Mouse (Mus musculus) right cerebral cortex, postnatal 25 days (tissue): Measurements from ENCODE around the gene Olfr642.

ENCODE experiments used
- DNase-seq: peaks from one replicate; pipeline ENCODE4 v3.0.0; 2022

The Olfr642 gene

GRCm38 (mm10) chr7:104052566-104052965 lies at the start of gene Olfr642:
TSS of gene Olfr642 (minus strand) at chr7:104052666.
- no peak for DNase-seq

- DNase-seq, result no peak
These were observed 32.9 kb upstream of the Olfr642 start, which contains the start of gene Olfr645 for GRCm38 (mm10) chr7:104085365-104085764. TSS of gene Olfr645 (minus strand) at chr7:104085465.

- no peak for DNase-seq
These were observed 19.3 kb upstream of the Olfr642 start, which contains the start of gene Olfr644 for GRCm38 (mm10) chr7:104071769-104072168. TSS of gene Olfr644 (minus strand) at chr7:104071869.

GRCm38 (mm10) chr7:104061345-104061744 lies 8.9 kb upstream of the Olfr642 start, which contains the start of gene 4930516K23Rik:
TSS of gene 4930516K23Rik (minus strand) at chr7:104061445.
- DNase-seq, result no peak

- DNase-seq, result no peak
These were observed 6.7 kb upstream of the Olfr642 start for GRCm38 (mm10) chr7:104059215-104059614.

- DNase-seq, result no peak
These were observed 1.7 kb downstream of the Olfr642 start for GRCm38 (mm10) chr7:104050745-104051144.

GRCm38 (mm10) chr7:104035145-104035544 lies 17.3 kb downstream of the Olfr642 start, which contains the start of gene Olfr641:
TSS of gene Olfr641 (plus strand) at chr7:104035445.
- DNase-seq, result no peak

- DNase-seq, result no peak
These were observed 25.5 kb downstream of the Olfr642 start for GRCm38 (mm10) chr7:104026978-104027377.

- no peak for DNase-seq
These were observed 27.0 kb downstream of the Olfr642 start, which contains the start of gene Olfr640 for GRCm38 (mm10) chr7:104025473-104025872. TSS of gene Olfr640 (minus strand) at chr7:104025573.

- DNase-seq, result no peak
These were observed 30.8 kb downstream of the Olfr642 start for GRCm38 (mm10) chr7:104021651-104022050.

- DNase-seq, result no peak
These were observed 33.5 kb downstream of the Olfr642 start for GRCm38 (mm10) chr7:104018953-104019352.

- no peak for DNase-seq
These were observed 35.3 kb downstream of the Olfr642 start, which contains the start of gene Olfr639 for GRCm38 (mm10) chr7:104017203-104017602. TSS of gene Olfr639 (minus strand) at chr7:104017303.

GRCm38 (mm10) chr7:103999124-103999523 lies 53.3 kb downstream of the Olfr642 start:
- no peak for DNase-seq

GRCm38 (mm10) chr7:103998446-103998845 lies 54.0 kb downstream of the Olfr642 start, which contains the start of gene Olfr638:
TSS of gene Olfr638 (plus strand) at chr7:103998746.
- no peak for DNase-seq
